Mouse (Mus musculus) cerebellum, postnatal 14 days (tissue): ENCODE measurements around the gene Gid8.
A peak's percentile ranks its signal among the peaks of the same experiment; 100 is the strongest.
"Not testable (repeated sequence)": the region's sequence is repeated elsewhere in the genome, so short reads cannot be mapped to it uniquely, and the experiment has no call there.

ENCODE experiments used
- DNase-seq, 2 experiments: peaks; one replicate each; pipeline ENCODE4 v3.0.0; 2021; ENCODE audit warnings: mixed read lengths in 2 of 2

The Gid8 gene

DNA sequence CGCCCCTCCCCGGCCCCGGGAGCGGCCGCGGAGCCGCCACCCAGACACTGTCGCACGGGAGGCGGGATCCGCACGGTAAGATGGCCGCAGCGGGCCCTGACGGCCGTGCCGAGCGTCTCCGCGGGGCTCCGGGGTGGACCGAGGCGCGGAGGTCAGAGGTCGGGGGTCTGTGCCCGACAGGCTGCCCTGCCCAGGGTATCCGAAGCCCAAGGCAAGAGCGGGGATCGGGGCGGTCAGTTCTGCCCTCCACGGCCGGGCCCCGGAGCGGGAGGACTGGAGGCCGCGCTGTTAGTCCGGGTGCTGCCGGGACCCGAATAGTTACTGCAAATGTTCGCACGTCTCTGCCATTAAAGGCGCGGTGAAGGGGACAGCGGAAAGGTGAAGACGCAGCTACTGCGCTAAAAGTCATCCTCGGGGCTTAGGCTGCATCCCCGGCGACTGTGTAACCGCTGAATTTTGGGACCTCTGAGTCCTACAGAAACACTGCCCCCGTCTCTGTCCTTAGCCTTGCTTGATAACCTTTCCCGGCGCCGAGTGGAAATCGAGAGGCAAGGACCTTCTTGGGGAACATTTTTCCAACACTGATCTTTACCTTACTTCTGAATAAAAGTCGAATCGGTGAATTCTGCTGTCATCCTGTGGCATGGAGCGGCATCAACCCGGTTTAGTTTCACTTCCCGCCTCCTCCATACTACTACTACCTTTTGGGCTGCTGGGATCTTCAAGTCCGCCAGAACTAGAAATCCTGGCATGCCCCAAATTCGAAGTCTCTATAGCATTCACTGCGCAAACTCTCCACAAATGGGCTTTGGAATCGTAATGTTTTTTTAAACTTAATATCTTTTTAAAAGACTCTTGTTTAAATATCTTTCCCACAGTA, 599 bp downstream of the Gid8 start:
- no peak for DNase-seq

- no peak for DNase-seq
Observed at GRCm38 (mm10) chr2:180711527-180711926, 1.6 kb downstream of the Gid8 start.

- no peak for DNase-seq
Observed at GRCm38 (mm10) chr2:180712037-180712689, 2.2 kb downstream of the Gid8 start.

GRCm38 (mm10) chr2:180722748-180723147, 12.8 kb downstream of the Gid8 start:
- DNase-seq, result not testable (repeated sequence)

DNA sequence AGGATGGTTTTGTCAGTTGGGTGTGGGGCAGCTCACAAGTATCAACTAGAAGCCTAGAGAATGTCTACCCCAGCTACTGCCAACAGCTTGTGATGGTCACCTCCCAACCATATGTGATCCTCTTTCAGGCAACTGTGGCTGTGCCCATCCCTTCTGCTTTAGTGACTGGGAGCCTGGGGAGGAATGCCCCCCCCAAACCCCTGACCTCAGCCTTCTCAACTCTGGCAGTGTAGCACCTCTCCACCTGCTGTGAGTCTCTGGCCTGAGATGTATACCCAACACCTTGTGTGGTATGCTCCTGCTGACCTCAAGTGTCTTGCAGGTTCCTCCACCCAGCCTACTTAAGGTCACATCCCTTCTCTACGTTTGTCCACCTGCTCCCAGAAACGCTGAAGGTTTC, 13.9 kb downstream of the Gid8 start:
- no peak for DNase-seq

GRCm38 (mm10) chr2:180724585-180725413, 14.9 kb downstream of the Gid8 start, which contains the start of gene Slc17a9:
Slc17a9 (plus strand) TSS chr2:180725263.
- DNase-seq, result no peak

GRCm38 (mm10) chr2:180725414-180725778, 15.5 kb downstream of the Gid8 start:
- DNase-seq, result no peak

DNA sequence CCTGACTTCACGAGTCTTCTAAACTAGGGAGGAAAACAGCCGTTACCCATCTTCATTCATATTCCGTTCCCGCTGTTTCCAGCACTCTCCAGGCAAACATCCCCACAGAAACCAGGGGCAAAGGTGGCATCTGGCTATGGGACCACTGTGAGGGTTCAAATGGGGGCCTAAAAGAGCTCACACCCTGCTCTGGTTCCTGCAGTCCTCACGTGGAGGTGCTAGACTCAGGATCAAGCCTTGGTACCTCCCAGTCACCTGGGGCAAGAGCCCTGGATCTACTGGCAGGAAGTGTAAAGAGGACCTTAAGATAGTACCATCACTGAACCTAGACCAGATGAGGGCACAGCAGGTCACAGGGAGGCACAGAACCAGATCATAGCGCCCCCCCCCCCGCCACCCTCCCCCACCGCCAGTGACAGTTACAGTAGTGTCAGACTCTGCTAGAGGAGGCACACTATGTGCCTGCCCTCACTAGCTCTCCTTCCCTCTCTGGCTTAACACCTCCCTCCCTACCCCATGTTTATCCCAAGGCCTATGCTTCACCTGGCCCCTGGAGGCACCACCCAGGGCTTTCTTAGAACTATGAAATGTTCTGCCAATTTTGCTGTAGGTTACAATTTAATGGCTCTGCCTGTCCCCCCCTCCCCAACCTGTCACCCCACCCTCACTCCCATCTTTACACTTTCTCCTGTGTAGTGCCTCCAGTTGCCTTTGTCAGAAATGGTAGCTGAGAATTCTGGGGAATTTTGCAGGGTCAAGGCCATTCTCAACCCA, 16.1 kb downstream of the Gid8 start:
- no peak for DNase-seq

DNA sequence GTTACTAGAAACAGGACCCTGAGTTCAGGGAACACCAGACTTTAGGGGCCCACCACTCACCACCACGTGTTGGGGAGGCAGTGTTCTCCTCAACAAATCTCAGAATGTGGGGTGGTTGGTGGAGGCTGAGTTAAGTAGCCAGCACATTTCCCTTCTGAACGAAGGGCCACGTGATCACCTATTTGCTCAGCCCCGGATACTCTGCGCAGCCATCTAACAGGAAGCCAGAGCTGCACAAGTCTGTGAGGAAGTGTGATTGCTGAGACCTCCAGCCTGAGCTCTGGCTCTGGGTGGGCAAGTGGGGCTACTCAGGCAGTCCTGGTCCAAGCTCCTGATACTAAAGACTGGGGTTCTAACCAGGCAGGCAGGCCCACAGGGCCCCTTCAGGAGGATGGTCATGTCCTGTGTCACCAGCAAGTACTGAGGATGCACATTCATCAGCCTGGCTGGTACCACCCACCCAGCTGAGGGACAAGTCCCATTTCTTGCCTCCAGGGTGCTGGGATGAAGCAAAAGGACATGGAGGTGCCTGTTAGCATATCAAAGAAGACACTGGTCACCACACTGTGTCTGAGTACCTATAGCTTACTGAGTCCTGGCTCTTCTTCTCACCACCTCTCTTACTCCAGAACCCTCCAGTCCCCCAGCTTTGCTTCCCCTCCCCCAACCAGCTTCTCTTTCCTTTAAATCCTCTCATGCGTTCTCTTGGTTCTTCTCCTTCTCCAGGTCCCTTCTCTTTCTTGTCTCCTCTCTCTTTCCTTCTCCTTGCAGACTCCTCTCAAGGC, 16.9 kb downstream of the Gid8 start:
- no peak for DNase-seq

GRCm38 (mm10) chr2:180727613-180728021, 17.7 kb downstream of the Gid8 start:
- DNase-seq, result no peak

GRCm38 (mm10) chr2:180731036-180731435, 21.1 kb downstream of the Gid8 start:
- DNase-seq, result no peak

GRCm38 (mm10) chr2:180731984-180732383, 22.1 kb downstream of the Gid8 start:
- DNase-seq, result no peak

DNA sequence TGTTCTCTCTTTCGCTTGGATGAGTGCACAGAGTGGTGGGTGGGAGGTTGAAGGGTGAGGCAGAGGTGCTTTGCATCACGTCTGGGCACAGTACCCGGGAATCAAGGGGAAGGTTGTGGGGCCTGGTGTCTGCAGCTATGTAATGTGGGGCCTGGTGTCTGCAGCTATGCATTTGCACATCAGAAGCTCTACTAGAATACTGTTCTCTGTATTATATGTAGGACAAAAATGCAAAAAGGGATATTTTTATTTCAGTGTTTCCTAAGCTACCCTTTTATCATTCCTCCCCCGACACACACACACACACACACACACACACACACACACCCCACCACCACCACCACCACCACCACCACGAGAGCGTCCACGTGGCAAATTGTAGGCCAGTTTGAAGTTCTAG, 25.3 kb downstream of the Gid8 start:
- DNase-seq, result no peak

GRCm38 (mm10) chr2:180737984-180738383, 28.1 kb downstream of the Gid8 start:
- no peak for DNase-seq

DNA sequence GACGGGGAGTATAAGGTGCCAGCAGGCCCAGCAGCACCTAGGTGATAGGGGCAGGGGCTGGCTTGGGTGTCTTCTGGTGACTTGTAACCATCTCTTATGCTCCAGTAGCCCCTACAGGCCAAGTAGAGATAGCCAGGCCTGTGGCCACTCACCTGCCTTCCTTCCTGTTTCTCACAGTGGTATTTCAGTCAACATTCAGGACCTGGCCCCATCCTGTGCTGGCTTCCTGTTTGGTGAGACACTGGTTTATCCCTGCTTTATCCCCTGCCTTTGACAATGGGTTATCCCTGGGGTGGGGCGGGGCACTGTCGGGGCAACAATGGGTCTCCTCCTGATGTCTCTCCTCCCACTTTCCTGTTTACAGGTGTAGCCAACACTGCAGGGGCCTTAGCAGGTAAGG, 30.4 kb downstream of the Gid8 start:
- DNase-seq, result no peak

- no peak for DNase-seq
Observed at GRCm38 (mm10) chr2:180741421-180741820, 31.5 kb downstream of the Gid8 start.

- DNase-seq, result no peak
Observed at GRCm38 (mm10) chr2:180742820-180743219, 32.9 kb downstream of the Gid8 start.

DNA sequence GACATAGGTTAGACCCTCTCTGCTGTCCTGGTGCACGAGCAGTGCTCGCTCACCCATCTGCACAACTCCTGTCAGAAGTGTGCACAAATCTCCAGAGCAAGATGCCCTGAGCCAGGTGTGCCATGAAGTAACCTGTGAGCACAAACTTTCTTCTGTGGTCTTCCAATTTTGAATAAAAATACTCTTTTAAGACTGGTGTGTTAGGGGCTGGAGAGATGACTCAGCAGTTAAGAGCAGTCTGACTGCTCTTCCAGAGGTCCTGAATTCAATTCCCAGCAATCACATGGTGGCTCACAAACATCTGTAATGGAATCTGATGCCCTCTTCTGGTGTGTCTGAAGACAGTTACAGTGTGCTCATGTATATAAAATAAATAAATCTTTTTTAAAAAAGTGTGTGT, 33.4 kb downstream of the Gid8 start:
- DNase-seq, result no peak

DNA sequence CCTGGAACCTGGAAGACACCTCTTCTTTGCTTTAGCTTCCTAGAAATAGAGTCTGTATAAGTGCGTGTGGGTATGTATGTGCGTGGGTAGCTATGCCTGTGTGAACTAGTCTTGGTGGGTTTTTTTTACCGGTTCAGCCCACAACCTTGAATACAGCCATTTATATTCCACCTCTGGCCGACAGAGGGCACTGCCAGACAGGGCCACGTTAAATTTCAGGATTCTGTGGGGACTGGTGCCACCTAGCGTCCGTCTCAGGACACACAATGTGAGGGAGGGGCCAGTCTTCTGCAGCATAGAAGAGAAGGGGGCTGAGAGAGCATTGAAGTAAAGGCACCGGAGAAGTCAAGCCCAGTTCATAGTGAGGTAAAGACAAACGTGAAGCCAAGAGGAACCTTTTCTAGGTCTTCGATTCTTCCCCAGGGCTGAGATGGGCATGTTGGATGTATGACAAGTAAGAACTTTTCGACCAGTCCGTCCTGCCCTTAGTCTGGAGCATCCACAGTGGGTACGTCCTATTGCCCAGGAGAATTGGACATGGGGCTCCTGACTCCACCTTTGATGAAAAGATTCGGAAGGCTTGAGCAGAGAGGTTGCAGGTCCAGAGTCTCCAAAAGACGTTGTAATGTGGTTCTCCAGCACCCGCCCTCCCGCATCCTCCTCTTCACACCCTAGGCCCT, 35.5 kb downstream of the Gid8 start:
- peak; percentile 93 to 95 for DNase-seq

DNA sequence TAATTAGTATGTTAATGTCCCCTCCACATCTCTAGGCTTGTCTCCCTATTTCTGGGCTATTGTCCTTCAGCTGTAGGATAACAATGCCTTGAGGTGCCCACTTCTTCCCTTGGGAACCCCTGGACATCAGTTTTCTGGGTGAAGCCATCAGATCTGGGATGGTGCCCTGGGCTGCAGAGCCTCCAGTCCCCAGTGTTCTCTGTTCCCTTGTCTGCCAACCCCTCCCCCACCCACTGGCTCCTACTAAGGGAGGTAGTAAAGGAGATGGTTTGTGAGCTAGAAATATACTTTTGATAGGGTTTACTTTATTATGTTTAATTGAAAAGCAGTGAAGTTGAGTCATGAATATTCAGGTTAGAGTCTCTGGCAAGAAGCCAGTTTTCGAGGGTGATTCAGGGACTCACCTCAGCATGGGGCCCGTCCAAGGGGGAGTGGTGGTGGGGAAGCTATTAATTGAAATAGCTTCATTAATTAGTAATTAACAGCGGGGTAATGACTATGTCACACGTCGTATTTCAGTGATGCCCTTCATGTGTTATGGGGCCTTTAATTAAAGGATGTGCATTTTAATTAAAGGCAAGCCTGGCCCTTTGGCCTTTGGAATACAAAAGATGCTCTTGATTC, 36.8 kb downstream of the Gid8 start:
- peak in 1 of 2 experiments; percentile 49 for DNase-seq

DNA sequence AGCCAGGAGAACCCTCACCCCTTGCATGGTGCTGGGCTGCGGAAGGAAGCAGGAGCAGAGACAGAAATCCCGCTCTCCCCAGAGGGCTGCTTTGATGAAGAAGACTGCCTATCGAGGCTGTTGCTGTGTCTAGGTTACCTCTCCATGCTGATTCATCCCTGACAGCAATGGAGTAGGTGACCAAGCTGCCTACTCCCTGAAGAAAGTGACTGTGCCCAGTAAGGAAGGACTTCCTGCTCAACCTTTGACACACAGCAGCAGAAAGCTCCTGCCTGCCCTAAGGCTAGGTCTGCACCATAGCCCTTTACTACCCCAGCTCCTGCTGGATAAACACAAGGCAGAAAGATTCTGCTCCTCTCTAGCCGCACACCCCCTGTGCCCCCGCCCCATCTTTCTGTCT, 39.0 kb downstream of the Gid8 start:
- no peak for DNase-seq
